Mouse (Mus musculus) liver, embryonic 14.5 days (tissue): ENCODE measurements around the gene Pfas.

Experiments
- CTCF ChIP-seq: IDR thresholded peaks from 2 replicates; pipeline ENCODE4 v1.5.1; 2016; ENCODE audit warnings: antibody characterized with exemption, low read depth, control low read depth
- EP300 ChIP-seq: IDR thresholded peaks from 2 replicates; pipeline ENCODE4 v1.6.1; 2016; ENCODE audit warnings: antibody characterized with exemption, low read depth

GRCm38 (mm10) chr11:69010400-69011323, 2.4 kb upstream of the Pfas start:
- TF ChIP-seq CTCF (no peak), EP300 (no peak)
